Mouse (Mus musculus) left cerebral cortex, postnatal 10 days (tissue): Measurements from ENCODE around the gene Sfxn4. TPM values are rescaled to one million over a fixed set of nuclear protein-coding genes. Genes with fewer than 3 reads are reported as not detected.

Experiments
- DNase-seq, 2 experiments: peaks; one replicate each; pipeline ENCODE4 v3.0.0; 2021 to 2022; ENCODE audit warnings: low spot score in 2 of 2, mixed read lengths in 1 of 2; ENCODE audit errors: extremely low spot score in 1 of 2
- intact Hi-C: fragments of 180-260 bp; cut with DNase I; formaldehyde crosslinking; loops from one replicate; pipeline ENCODE4 v1.15.1; 2025
- total RNA-seq, 2 experiments: library from RNA; stranded (reverse); gene quantifications; 2 replicates each; pipeline ENCODE4 v1.2.3; 2021

Gene Sfxn4
- 10 to 100 TPM; 10.8 to 11.5 TPM for total RNA-seq

- intact Hi-C loops: no loop called here
- peak; percentile 86 to 94 for DNase-seq
Observed at GRCm38 (mm10) chr19:60860868-60861700, at the start of gene Sfxn4. TSS of gene Sfxn4 (minus strand) at chr19:60861479.

- intact Hi-C loops: no loop called here
Observed at GRCm38 (mm10) chr19:60910304-60910703, 49.0 kb upstream of the Sfxn4 start.

GRCm38 (mm10) chr19:60905477-60905876, 44.2 kb upstream of the Sfxn4 start:
- no peak for DNase-seq
- intact Hi-C loops: no loop called here

More at GRCm38 (mm10) chr19:60910304-60910703, 49.0 kb upstream of the Sfxn4 start:
- DNase-seq: no peak

GRCm38 (mm10) chr19:60903971-60904370, 42.7 kb upstream of the Sfxn4 start:
- DNase-seq: no peak
- intact Hi-C loops: no loop called here

GRCm38 (mm10) chr19:60903139-60903538, 41.9 kb upstream of the Sfxn4 start:
- intact Hi-C loops: no loop called here
- DNase-seq: no peak

- intact Hi-C loops: no loop called here
- no peak for DNase-seq
Observed at GRCm38 (mm10) chr19:60895251-60895880, 34.1 kb upstream of the Sfxn4 start.

GRCm38 (mm10) chr19:60891934-60892547, 30.8 kb upstream of the Sfxn4 start:
- peak in 1 of 2 experiments; percentile 66 for DNase-seq
- intact Hi-C loops: no loop called here

GRCm38 (mm10) chr19:60891123-60891470, 29.8 kb upstream of the Sfxn4 start:
- intact Hi-C loops: no loop called here
- DNase-seq: peak in 1 of 2 experiments; percentile 31

GRCm38 (mm10) chr19:60890391-60891122, 29.3 kb upstream of the Sfxn4 start:
- intact Hi-C loops: no loop called here

GRCm38 (mm10) chr19:60889714-60890315, 28.5 kb upstream of the Sfxn4 start, which contains the start of gene Grk5:
TSS of gene Grk5 (plus strand) at chr19:60889749.
- peak; percentile 92 to 97 for DNase-seq
- intact Hi-C loops: loop anchor here (2.0 kb wide), 1 partner anchor 195 kb away; no protein-coding TSS in a partner anchor

More at GRCm38 (mm10) chr19:60890391-60891122, 29.3 kb upstream of the Sfxn4 start:
- peak; percentile 54 to 73 for DNase-seq

- DNase-seq: peak; percentile 11 to 85
- intact Hi-C loops: loop anchor here (2.0 kb wide), 1 partner anchor 196 kb away; no protein-coding TSS in a partner anchor
Observed at GRCm38 (mm10) chr19:60889101-60889713, 27.9 kb upstream of the Sfxn4 start.

- intact Hi-C loops: loop anchor here (2.0 kb wide), 1 partner anchor 197 kb away; no protein-coding TSS in a partner anchor
- no peak for DNase-seq
Observed at GRCm38 (mm10) chr19:60887637-60888036, 26.4 kb upstream of the Sfxn4 start.

GRCm38 (mm10) chr19:60883129-60883528, 21.9 kb upstream of the Sfxn4 start:
- intact Hi-C loops: loop anchor here (5.0 kb wide), 1 partner anchor 384 kb away; no protein-coding TSS in a partner anchor
- peak; percentile 20 to 42 for DNase-seq

GRCm38 (mm10) chr19:60874064-60874694, 12.9 kb upstream of the Sfxn4 start, which contains the start of gene Prdx3:
TSS of gene Prdx3 (minus strand) at chr19:60874556.
- intact Hi-C loops: no loop called here
- peak; percentile 91 to 96 for DNase-seq

GRCm38 (mm10) chr19:60873501-60873900, 12.2 kb upstream of the Sfxn4 start:
- intact Hi-C loops: no loop called here
- peak in 1 of 2 experiments; percentile 50 for DNase-seq

GRCm38 (mm10) chr19:60872272-60872671, 11.0 kb upstream of the Sfxn4 start:
- intact Hi-C loops: no loop called here
- no peak for DNase-seq

GRCm38 (mm10) chr19:60871366-60871765, 10.1 kb upstream of the Sfxn4 start:
- intact Hi-C loops: no loop called here
- DNase-seq: no peak
